Mouse (Mus musculus) kidney, postnatal 10 days (tissue): ENCODE data around the gene Cdh9.

ENCODE experiments used
- DNase-seq: peaks from one replicate; pipeline ENCODE4 v3.0.0; 2021; ENCODE audit warnings: mixed read lengths

The Cdh9 gene

DNA sequence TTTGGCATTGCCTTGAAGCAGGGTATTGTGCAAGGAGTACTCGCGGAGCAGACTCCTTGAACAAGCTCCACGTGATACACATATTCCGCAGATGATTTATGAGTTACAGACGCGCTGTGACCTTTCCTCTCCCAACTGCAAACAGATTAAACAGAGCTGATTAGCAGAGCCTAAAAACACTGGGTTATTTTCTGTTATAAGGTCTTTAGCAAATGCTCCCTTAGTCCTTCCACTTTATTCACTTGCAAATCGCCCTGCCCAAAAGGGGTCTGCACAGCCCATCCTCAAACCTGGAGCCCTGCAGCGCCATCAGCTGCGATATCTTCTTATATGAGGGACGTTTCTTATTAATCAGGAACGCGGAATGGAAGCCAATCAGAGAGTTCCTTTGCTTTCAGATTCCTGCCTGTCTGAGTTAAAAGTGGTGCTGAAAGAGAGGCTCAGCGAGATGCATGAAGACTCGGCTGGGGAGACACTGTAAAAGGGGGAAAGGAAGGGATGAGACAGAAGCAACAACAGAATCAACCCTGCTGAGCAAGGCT lies at the start of gene Cdh9:
Gene Cdh9 (plus strand): TSS at position 287 of the 542 bp plus-strand sequence.
- no peak for DNase-seq

DNA sequence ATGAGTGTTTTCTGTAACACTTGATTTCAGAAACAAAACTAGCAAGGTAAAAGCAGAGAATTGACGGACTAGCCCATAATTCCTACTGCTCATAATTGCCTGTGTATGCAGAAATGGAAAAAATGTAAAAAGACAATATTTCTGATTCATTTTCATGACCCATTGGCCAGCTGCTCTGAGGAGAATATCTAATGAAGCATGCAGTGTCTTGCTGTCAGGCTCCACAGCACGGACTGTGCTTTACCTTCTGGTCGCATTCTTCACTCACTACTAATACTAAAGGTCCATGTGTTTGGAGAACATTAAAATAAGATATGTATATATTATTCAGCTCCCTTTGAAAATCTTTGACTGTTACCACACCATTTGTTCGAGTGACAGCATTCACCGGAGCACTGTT lies 49.5 kb upstream of the Cdh9 start:
- DNase-seq, result no peak

DNA sequence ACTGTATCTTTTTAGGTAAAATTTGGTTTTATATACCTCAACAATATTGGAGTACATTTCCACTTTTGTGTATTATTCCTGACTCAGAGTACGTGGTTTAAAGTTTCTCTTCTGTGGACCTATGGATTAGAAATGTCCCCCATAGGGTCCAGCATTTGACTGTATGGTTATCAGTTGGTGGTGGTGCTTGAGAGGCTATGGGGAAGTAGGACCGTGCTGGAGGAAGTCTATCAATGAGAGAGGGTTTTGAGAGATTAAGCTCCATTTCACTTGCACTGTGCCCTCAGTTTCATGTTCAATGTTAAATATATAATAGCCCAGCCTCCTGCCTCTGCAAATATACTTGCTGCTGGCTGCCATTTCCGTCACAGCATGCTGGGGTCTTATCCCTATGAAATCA lies 28.7 kb upstream of the Cdh9 start:
- no peak for DNase-seq

DNA sequence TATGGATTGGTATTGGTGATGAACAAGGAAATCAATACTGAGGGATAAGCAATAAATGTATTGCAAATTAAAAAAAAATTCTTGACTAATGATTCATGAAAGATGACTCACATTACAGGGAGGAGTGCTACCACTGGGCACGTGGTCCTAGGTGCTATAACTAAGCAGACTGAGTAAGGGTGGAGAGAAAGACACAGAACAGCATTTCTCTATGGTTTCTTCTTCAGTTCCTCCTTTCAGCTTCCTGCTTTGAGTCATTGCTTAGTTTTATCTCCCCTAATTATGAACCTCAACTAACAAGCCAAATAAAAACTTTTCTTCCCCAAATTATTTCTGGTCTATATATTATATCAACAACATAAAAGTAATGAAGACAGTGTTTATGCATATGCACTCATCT lies 26.2 kb upstream of the Cdh9 start:
- DNase-seq, result no peak

DNA sequence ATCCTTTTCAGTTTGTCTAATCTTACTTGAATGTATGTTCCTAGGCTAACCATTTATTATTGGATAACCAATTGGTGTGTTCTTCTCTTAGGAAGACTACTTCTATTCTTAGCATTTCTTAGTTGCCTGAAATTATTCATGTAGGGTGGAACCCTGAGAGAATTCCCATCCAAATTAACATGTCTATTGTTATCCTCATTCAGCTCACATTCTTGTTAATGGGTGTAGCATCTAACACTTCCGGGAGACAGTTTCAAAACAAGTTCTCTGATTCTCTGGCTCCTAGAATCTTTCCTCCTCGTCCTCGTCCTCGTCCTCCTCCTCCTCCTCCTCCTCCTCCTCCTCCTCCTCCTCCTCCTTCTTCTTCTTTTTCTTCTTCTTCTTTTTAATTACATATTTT lies 10.5 kb downstream of the Cdh9 start:
- no peak for DNase-seq

DNA sequence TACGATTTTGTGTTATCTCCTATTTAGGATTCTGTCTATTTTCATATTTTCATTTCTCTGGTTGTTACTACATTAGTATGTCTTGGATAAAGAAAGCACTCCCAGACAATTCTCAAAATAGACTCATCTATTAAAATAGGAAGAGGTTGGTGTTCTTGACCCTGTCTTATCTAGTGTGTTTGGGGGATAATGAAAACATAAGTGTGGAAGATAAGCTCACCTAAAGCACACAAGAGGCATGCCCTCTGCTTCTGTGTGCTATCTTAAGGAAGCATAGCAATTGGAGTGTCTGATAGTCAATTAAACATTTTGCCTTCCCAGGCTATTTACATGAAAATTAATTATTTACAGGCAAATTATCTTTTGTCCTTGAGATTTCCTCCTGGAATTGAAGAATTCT lies 18.1 kb downstream of the Cdh9 start:
- DNase-seq, result no peak

DNA sequence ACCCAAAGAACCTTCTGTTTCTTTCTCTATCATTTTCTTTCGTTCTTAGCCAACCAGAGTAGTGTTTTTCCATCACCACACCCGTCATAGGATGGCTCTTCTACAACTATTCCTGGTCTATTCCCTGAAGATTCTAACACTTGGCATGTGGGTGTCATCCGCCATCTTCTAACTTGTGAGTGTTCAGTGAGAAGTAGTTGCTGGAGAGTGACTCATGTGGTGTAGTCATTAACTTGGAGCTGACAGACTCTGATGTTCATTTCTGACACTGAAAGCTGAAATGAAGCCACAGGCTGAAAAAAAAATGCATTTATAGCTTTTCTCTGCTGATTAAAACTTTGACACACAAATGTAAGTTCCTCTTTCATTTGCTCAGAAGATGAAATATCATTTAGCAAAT lies 34.7 kb downstream of the Cdh9 start:
- DNase-seq, result no peak

DNA sequence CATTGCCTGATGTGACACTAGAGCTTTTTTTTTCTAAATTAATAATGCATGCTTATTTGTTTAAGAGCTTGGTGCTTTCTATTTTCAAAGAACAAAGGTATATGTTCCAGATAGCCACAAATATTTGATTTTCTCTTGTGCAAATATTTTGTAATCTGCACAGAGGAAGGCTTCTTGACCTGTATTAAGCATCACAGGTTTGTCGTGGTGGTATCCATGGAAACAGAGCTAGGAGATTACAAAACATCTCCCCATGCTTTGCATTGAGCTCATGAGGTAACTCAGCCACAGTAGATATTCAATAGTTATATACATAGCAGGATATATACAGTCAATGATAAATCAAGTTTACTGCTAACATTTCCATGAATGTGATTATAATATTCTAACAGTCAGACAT lies 56.0 kb downstream of the Cdh9 start:
- DNase-seq, result no peak

DNA sequence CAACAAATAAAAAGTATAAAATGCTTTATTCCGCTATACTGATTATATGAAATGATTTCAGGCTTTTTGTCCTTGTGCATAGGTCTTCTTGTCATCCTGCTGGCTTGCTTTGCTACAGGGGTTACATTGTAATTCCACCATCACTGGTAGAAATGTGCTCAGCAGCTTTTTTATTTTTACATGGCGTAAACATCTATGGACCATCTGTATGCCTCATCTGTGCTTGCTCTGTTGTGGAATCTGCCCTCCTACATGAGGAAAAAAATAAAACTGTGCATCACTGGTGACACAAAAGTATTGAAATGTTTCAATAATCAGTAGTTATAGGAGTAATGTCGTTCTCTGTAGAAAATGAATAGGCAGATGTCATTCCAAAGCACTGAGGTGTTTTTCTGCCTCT lies 64.3 kb downstream of the Cdh9 start:
- no peak for DNase-seq

DNA sequence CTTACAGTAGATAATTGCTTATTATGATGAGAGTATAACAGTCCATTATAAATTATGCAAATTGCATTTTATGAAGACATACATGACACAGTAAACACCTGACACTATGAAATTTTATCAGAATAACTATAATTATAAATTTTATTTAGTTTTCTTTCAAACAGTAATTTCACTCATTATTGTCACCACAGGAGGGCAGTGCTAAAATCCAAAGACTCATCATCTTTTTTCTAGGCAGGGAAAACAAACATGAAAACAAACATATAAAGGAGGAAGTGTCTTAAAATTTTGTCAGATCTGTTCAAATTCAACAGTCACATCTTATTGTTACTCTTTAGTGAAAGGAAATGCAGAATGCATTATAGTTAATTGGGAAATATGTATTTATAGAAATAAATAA lies 72.7 kb downstream of the Cdh9 start:
- no peak for DNase-seq

DNA sequence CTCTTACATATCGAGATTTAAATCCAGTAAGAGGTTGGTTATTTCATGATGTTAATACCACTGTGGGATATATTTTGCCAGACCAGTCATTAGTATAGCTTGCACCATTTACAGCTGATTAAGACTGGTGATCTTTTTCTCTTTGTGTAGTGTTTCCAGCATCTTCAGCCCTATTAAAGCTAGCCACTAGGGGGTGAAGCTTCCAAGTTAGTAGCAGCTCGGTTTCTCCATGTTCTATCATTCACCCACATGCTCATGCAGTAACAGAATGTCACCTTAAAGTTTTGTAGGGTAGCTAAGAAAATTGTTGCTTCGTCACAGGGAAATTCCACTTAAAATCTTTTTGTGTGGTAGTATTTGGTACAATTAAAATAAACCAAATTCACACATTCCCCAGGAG lies 82.2 kb downstream of the Cdh9 start:
- no peak for DNase-seq

DNA sequence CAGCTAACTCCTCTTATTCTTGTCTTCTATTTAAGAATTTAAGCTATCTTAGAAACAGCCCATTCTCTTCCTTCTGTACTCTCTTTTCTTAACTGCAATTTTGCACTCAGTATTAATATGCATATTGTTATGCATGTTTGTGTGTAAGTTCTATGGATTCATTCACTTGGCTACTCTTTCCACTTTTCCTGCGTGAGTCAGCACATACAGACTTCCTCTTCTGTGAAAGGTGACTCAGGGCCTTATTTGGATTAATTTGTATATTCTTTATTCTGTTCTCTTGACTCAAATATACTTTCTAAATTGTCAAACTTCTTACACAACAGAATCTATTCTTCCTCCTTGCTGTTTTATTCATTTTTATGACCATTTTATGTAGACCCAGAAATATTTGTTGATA lies 85.5 kb downstream of the Cdh9 start:
- DNase-seq, result no peak

DNA sequence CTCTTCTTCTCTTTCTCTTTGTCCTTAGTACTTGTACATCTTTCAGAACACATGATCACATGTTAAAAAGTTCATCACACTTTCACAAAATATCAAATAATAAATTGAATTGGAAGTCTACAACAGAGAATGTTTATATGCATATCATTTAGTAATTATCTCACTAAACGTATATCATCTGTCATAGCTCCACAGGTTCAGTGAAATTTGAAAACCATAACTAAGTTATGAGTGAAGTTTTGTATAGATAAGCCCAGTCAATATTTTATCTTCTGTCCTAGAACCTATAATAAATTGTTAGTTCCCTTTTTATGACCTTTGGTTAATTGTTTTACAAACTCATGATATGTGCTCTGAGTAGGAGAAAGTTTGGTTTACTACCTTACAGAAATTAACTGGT lies 106.2 kb downstream of the Cdh9 start:
- no peak for DNase-seq

DNA sequence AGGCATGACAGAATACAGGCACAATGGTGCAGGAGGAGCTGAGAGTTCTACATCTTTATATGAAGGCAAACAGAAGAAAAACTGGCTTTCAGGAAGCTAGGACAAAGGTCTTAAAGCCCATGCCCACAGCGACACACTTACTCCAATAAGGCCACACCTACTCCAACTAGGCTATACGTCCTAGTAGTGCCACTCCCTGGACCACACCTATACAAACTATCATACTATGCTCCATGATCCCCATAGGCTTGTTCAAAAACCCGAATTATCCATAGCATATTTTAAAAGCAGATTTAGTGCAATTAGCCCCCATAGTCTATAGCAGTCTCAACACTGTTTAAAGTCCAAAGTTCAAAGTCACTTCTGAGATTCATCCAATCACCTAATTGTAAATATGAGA lies 154.0 kb downstream of the Cdh9 start:
- no peak for DNase-seq

DNA sequence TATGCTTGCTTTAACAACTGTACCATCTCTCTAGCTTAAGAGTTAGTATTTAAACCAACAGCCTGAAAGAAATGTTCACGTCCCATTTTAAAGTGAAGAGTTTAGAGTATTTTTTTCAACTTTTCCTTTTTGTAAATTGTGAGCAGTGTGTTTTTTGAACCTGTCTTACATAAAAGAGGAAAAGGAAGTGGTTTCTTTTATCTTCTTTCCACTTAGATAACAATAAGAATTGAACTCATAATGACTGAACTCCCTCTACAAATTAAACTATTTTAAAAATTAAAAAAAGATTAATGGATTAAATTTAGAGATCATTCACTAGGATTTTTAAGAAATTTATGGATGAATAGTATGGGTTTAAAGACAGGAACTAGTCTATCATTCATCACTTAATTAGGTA lies 168.1 kb downstream of the Cdh9 start:
- DNase-seq, result no peak
